Mouse (Mus musculus): Measurements from ENCODE around the gene Vps29. TPM values are rescaled to one million over a fixed set of nuclear protein-coding genes. Genes with fewer than 3 reads are reported as not detected.
A peak's percentile ranks its signal among the peaks of the same experiment; 100 is the strongest.

Gene Vps29
- total RNA-seq, 1 experiment: 135 TPM

GRCm38 (mm10) chr5:122400628-122401302 lies 46.6 kb downstream of the Vps29 start:
- Histone ChIP-seq H3K4me3 (ENCODE audit: insufficient read depth in 1 of 2, low read depth in 1 of 2, low read length in 2 of 2, poor library complexity in 1 of 2, severe bottlenecking in 1 of 2) (peak overlapping the region in 1 of 2 experiments; percentile 11; a peak in 1 of 4 replicates), H3K9me3 (ENCODE audit: control insufficient read depth, insufficient read depth, low read depth, low read length) (no peaks in the 10 kb centered on the region), H3K36me3 (ENCODE audit: control insufficient read depth, insufficient read depth, low read length, poor library complexity, severe bottlenecking) (peaks cover 32% of the 10 kb centered on the region), H3K4me1 (ENCODE audit: control insufficient read depth in 2 of 2, insufficient read depth in 2 of 2, low read length in 2 of 2, poor library complexity in 1 of 2) (no peaks in the 10 kb centered on the region), H3K27ac (ENCODE audit: insufficient read depth, low read depth, low read length, poor library complexity, severe bottlenecking) (no peak overlapping the region), H3K9ac (ENCODE audit: insufficient read depth, low read depth, low read length, poor library complexity, severe bottlenecking) (no peak overlapping the region)
- no peak for DNase-seq (ENCODE audit: low read depth, low spot score)
- no peak for TF ChIP-seq HCFC1 (IDR thresholded peaks at IDR 0.05; ENCODE audit: borderline replicate concordance, insufficient read depth, low read length)
- TF ChIP-seq CHD2 (IDR thresholded peaks at IDR 0.05; ENCODE audit: low read depth, low read length): no peak
- no peak for TF ChIP-seq ZNF384 (IDR thresholded peaks at IDR 0.05; ENCODE audit: low read depth, low read length)
- TF ChIP-seq MAFK (IDR thresholded peaks at IDR 0.05; ENCODE audit: insufficient read depth, low read depth, low read length): no peak
- TF ChIP-seq ZC3H11A (IDR thresholded peaks at IDR 0.05; ENCODE audit: borderline replicate concordance, low read depth, low read length): no peak
- in situ Hi-C loops (cut with MboI; ENCODE audit: low sequenced_read_pairs in 2 of 2, unreplicated experiment in 2 of 2): loop anchor here in 1 of 2 experiments (10.0 kb wide), 1 partner anchor 234 kb away; no protein-coding TSS in a partner anchor

DNA sequence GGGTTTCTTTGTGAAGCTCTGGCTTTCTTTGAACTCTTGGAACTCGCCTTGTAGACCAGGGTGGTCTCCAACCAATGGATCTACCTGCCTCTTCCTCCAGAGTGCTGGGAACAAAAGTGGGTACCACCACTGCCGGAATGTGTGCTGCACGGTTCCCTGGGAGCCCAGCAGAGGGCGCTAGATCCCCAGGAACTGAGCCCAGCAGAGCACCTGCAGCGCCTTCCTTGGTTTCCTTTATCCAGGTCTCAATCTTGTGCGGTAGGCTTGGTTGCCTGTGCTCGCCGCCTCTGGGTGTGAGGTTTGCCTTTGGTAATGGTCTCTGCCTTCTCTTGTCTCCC lies 47.1 kb downstream of the Vps29 start:
- no peaks in the 10 kb centered on the region for H3K9me3 ChIP-seq (ENCODE audit: control insufficient read depth, insufficient read depth, low read depth, low read length)
- no peaks in the 10 kb centered on the region for H3K4me1 ChIP-seq (ENCODE audit: control insufficient read depth in 2 of 2, insufficient read depth in 2 of 2, low read length in 2 of 2, poor library complexity in 1 of 2)
- peaks cover 32% of the 10 kb centered on the region for H3K36me3 ChIP-seq (ENCODE audit: control insufficient read depth, insufficient read depth, low read length, poor library complexity, severe bottlenecking)
- TF ChIP-seq HCFC1 (IDR thresholded peaks at IDR 0.05; ENCODE audit: borderline replicate concordance, insufficient read depth, low read length) (no peak), ZC3H11A (IDR thresholded peaks at IDR 0.05; ENCODE audit: borderline replicate concordance, low read depth, low read length) (peak; percentile 74; the same call in 1 of the 2 replicates), MAFK (IDR thresholded peaks at IDR 0.05; ENCODE audit: insufficient read depth, low read depth, low read length) (no peak)
- no peak overlapping the region for H3K9ac ChIP-seq (ENCODE audit: insufficient read depth, low read depth, low read length, poor library complexity, severe bottlenecking)
- no peak overlapping the region for H3K4me3 ChIP-seq (ENCODE audit: insufficient read depth in 1 of 2, low read depth in 1 of 2, low read length in 2 of 2, poor library complexity in 1 of 2, severe bottlenecking in 1 of 2)
- no peak for DNase-seq (ENCODE audit: low read depth, low spot score)
- in situ Hi-C loops (cut with MboI; ENCODE audit: low sequenced_read_pairs in 2 of 2, unreplicated experiment in 2 of 2): loop anchor here in 1 of 2 experiments (10.0 kb wide), 1 partner anchor 234 kb away; no protein-coding TSS in a partner anchor
- no peak overlapping the region for H3K27ac ChIP-seq (ENCODE audit: insufficient read depth, low read depth, low read length, poor library complexity, severe bottlenecking)

- H3K36me3 ChIP-seq (ENCODE audit: control insufficient read depth, insufficient read depth, low read length, poor library complexity, severe bottlenecking): peaks cover 35% of the 10 kb centered on the region
These were observed 48.0 kb downstream of the Vps29 start for GRCm38 (mm10) chr5:122402160-122402559.

DNA sequence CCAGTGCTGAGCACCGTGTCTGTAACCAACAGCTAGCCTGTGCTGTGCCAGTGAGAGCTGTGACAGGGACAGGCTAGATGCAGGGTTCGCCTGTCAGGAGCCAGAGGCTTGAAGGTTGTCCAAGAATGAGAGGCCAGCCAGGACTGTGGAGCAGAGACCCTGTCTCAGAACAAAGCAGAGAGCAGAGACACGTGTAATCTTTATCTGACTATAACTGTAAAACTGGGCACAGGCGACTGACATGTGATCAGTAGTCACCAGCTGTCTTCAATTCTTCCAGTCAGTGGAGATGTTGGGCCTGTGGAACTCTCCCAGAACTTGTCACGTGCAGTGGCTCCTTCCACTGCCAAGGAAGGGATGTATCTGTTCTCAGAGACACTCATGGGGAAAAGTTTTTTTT lies 48.6 kb downstream of the Vps29 start:
- in situ Hi-C loops (cut with MboI; ENCODE audit: low sequenced_read_pairs in 2 of 2, unreplicated experiment in 2 of 2): loop anchor here in 1 of 2 experiments (10.0 kb wide), 1 partner anchor 232 kb away; no protein-coding TSS in a partner anchor

More at GRCm38 (mm10) chr5:122402160-122402559, 48.0 kb downstream of the Vps29 start:
- H3K4me3 ChIP-seq (ENCODE audit: insufficient read depth in 1 of 2, low read depth in 1 of 2, low read length in 2 of 2, poor library complexity in 1 of 2, severe bottlenecking in 1 of 2): no peak overlapping the region
- TF ChIP-seq MAFK (IDR thresholded peaks at IDR 0.05; ENCODE audit: insufficient read depth, low read depth, low read length): no peak
- no peak for TF ChIP-seq HCFC1 (IDR thresholded peaks at IDR 0.05; ENCODE audit: borderline replicate concordance, insufficient read depth, low read length)
- no peak for TF ChIP-seq CHD2 (IDR thresholded peaks at IDR 0.05; ENCODE audit: low read depth, low read length)
- TF ChIP-seq ZC3H11A (IDR thresholded peaks at IDR 0.05; ENCODE audit: borderline replicate concordance, low read depth, low read length): no peak
- no peak for TF ChIP-seq ZNF384 (IDR thresholded peaks at IDR 0.05; ENCODE audit: low read depth, low read length)
- no peak overlapping the region for H3K9ac ChIP-seq (ENCODE audit: insufficient read depth, low read depth, low read length, poor library complexity, severe bottlenecking)
- H3K27ac ChIP-seq (ENCODE audit: insufficient read depth, low read depth, low read length, poor library complexity, severe bottlenecking): no peak overlapping the region
- H3K9me3 ChIP-seq (ENCODE audit: control insufficient read depth, insufficient read depth, low read depth, low read length): no peaks in the 10 kb centered on the region
- H3K4me1 ChIP-seq (ENCODE audit: control insufficient read depth in 2 of 2, insufficient read depth in 2 of 2, low read length in 2 of 2, poor library complexity in 1 of 2): no peaks in the 10 kb centered on the region
- in situ Hi-C loops (cut with MboI; ENCODE audit: low sequenced_read_pairs in 2 of 2, unreplicated experiment in 2 of 2): loop anchor here in 1 of 2 experiments (10.0 kb wide), 1 partner anchor 233 kb away; no protein-coding TSS in a partner anchor
- no peak for DNase-seq (ENCODE audit: low read depth, low spot score)

More for the DNA sequence above, 48.6 kb downstream of the Vps29 start:
- H3K9ac ChIP-seq (ENCODE audit: insufficient read depth, low read depth, low read length, poor library complexity, severe bottlenecking): no peak overlapping the region
- H3K4me1 ChIP-seq (ENCODE audit: control insufficient read depth in 2 of 2, insufficient read depth in 2 of 2, low read length in 2 of 2, poor library complexity in 1 of 2): no peaks in the 10 kb centered on the region
- no peak for TF ChIP-seq ZNF384 (IDR thresholded peaks at IDR 0.05; ENCODE audit: low read depth, low read length)
- no peak for TF ChIP-seq HCFC1 (IDR thresholded peaks at IDR 0.05; ENCODE audit: borderline replicate concordance, insufficient read depth, low read length)
- no peak for TF ChIP-seq ZC3H11A (IDR thresholded peaks at IDR 0.05; ENCODE audit: borderline replicate concordance, low read depth, low read length)
- no peak for TF ChIP-seq MAFK (IDR thresholded peaks at IDR 0.05; ENCODE audit: insufficient read depth, low read depth, low read length)
- H3K27ac ChIP-seq (ENCODE audit: insufficient read depth, low read depth, low read length, poor library complexity, severe bottlenecking): no peak overlapping the region
- DNase-seq (ENCODE audit: low read depth, low spot score): no peak
- H3K36me3 ChIP-seq (ENCODE audit: control insufficient read depth, insufficient read depth, low read length, poor library complexity, severe bottlenecking): peaks cover 35% of the 10 kb centered on the region
- no peak overlapping the region for H3K4me3 ChIP-seq (ENCODE audit: insufficient read depth in 1 of 2, low read depth in 1 of 2, low read length in 2 of 2, poor library complexity in 1 of 2, severe bottlenecking in 1 of 2)
- H3K9me3 ChIP-seq (ENCODE audit: control insufficient read depth, insufficient read depth, low read depth, low read length): no peaks in the 10 kb centered on the region

All from ES-E14 (cell line).